Mouse (Mus musculus) splenic B cell, adult 2 months (primary cell): ENCODE data around the gene Ate1.
A peak's percentile ranks its signal among the peaks of the same experiment; 100 is the strongest.
"Not testable (repeated sequence)": the region's sequence is repeated elsewhere in the genome, so short reads cannot be mapped to it uniquely, and the experiment has no call there.

ENCODE experiments used
- DNase-seq: peaks from one replicate; pipeline ENCODE4 v3.0.0-alpha.2; 2011; ENCODE audit warnings: low read depth, low spot score
- H3K27me3 ChIP-seq: 2 replicates; pipeline ENCODE4 v1.6.1; 2012; ENCODE audit warnings: mild to moderate bottlenecking, low read length, moderate library complexity, mixed read lengths; ENCODE audit not compliant: control insufficient read depth, poor library complexity, insufficient read depth, severe bottlenecking
- H3K36me3 ChIP-seq: 2 replicates; pipeline ENCODE4 v1.6.1; 2012; ENCODE audit warnings: mild to moderate bottlenecking, low read length, moderate library complexity, mixed read lengths; ENCODE audit not compliant: control insufficient read depth, poor library complexity, insufficient read depth, severe bottlenecking

The Ate1 gene

DNA sequence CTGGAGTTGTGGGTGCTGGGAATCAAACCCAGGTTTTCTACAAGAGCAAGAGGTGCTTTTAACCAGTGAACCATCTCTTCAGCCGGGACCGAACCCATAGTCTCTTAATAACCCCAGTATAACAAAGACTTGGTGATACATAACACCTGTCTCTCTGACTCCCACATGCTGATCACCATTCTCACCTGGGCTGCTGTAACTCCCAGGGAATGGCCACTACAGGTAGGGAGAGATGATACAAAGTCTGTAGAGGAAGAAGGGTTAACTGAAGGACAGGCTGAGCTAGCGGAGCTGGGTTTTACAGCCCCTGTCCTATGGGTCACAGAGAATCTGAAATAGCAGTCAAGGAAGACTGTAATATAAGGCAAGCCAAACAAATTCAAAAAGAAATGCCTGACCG is 23.0 kb upstream of the Ate1 start:
- Histone ChIP-seq H3K36me3 (peaks cover 14% of the 10 kb centered on the region), H3K27me3 (no peaks in the 10 kb centered on the region)
- DNase-seq = no peak

DNA sequence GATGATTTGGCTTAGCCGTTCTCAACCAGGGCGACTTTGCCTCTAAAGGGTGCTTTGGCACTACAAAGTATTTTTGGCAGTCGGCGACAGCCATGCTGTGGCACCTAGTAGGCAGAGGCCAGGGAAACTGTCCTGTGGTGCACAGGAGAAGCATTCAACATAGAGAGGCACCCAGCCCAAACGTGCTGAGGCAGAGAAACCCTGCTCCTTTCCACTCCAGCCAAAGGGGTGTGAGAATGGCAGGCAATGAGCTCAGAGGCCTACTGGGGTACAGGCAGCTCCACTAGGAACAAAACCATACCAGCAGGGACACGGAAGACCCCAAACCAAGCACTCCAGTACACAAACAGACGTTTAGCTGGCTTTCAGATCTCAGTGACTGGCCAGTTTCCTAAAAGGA is 20.0 kb upstream of the Ate1 start:
- no peak for DNase-seq
- no peaks in the 10 kb centered on the region for H3K27me3 ChIP-seq

GRCm38 (mm10) chr7:130537068-130537467 is 16.9 kb upstream of the Ate1 start:
- DNase-seq = no peak
- Histone ChIP-seq H3K27me3 (no peaks in the 10 kb centered on the region), H3K36me3 (peaks cover 22% of the 10 kb centered on the region)

More for the DNA sequence above, 20.0 kb upstream of the Ate1 start:
- H3K36me3 ChIP-seq = peaks cover 21% of the 10 kb centered on the region

- Histone ChIP-seq H3K36me3 (peaks cover 22% of the 10 kb centered on the region), H3K27me3 (no peaks in the 10 kb centered on the region)
- DNase-seq = no peak
These were observed 15.0 kb upstream of the Ate1 start for GRCm38 (mm10) chr7:130535174-130535573.

DNA sequence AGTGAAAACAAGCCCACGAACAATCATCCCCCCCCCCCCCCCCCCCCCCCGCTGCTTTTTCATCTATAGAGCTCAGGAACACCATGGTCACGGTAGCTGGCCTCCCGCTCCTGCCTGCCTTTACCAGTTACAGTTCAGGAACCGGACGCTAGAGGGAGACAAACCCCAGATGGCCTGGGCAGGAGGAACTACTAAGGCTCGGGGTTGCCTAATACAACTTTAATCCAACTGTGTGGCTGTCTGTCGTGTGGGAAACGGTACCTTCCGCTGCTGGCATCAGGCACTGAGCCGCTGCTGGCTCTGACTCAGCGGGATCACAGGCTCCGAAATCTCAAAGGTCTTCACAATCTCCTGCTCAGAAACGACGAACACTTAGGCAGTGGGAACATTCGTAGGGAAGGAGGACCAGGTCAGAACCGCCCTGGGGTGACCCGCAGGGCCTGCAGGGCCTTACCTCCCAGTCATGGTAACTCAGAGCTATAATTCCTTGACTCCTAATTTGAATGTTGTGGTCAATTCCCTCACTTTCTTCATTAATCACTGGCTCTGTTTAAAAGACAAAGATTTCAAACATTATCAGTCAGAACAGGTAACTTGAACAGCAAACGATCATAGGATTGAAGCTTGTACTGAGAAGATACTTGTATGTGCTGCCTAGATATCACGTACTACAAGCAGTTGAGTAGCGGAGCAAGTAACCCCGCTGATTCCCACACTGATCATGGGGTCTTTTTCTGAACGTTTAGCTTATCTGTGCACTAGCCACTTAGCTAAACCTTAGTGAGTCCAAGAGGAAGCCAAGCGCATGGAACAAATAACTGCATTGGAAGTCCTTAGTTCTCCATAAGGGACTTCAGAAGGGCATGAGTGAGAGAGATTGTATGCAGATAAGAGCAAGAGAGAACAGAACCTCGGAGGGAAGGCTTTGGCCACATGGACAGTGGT is 13.4 kb upstream of the Ate1 start:
- Histone ChIP-seq H3K27me3 (no peaks in the 10 kb centered on the region), H3K36me3 (peaks cover 16% of the 10 kb centered on the region)
- peak; percentile 92 for DNase-seq

DNA sequence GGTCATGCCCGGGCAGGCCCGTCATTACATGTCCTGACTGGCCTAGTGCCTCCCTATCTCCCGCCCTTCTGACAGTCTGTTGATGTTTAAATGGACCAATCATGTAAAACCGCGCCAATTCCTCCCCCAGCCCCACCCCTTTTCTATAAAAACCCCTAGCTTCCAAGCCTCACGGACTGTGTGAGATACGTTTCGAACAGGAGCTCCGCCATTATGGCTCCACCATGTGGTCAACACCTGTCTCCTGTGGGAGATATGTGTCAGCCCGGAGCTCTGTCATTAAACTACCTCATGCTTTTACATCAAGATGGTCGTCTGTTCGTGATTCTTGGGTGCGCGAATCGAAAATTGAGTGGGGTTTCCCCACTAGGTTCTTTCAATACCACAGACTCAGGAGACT is 11.0 kb upstream of the Ate1 start:
- DNase-seq, H3K36me3 ChIP-seq, H3K27me3 ChIP-seq: not testable (repeated sequence)

DNA sequence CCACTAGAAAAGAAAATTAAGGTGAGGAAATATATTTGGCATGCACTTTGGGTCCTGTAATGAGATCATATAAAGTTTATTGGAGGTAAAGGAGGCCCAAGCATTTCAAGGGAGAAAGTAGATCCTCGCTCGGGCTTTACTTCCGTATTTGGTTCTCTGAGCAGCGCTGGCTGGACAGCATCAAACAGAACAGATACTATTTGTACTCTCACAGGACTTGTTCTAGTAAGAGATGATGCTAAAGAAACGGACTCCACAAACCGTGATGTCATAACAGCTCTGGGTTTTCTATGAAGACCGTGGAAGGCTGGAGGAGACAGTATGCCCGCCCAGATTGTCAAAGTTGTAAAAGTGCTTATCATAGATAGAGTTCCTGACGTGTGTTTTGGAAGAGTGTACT is 7.1 kb upstream of the Ate1 start:
- H3K36me3 ChIP-seq = peaks cover 4% of the 10 kb centered on the region; the same call in 1 of the 2 replicates
- H3K27me3 ChIP-seq = no peaks in the 10 kb centered on the region
- no peak for DNase-seq

- DNase-seq = no peak
- Histone ChIP-seq H3K27me3 (no peaks in the 10 kb centered on the region), H3K36me3 (no peaks in the 10 kb centered on the region)
These were observed 3.3 kb upstream of the Ate1 start for GRCm38 (mm10) chr7:130523451-130523850.

DNA sequence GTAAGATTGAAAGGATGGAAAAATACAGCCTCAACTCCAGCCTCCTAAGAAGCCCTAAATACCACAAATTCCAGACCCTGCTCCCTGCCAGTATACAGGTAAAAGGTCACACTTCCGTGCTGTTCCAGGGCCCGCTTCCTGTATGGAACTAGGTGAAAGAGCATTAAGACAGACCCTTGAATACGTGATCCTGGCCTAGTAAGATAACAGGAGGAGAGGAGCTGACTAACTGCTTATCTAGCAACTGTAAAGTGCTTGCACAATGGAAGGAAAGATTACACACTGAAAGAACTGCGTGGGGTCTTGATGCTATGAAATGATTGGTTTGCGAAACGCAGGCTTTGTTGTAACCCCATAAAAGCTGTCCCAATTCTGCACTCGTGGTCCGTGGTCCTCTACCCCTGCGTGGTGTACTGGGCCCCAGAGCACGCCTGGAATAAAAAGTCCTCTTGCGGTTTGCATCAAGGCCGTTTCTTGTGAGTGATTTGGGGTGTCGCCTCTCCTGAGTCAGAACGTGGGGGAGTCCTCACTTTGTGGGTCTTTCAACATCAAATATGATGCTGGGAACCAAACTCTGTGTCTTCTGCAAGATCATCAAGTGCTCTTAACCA is 748 bp upstream of the Ate1 start:
- H3K27me3 ChIP-seq = no peaks in the 10 kb centered on the region
- no peak for DNase-seq

DNA sequence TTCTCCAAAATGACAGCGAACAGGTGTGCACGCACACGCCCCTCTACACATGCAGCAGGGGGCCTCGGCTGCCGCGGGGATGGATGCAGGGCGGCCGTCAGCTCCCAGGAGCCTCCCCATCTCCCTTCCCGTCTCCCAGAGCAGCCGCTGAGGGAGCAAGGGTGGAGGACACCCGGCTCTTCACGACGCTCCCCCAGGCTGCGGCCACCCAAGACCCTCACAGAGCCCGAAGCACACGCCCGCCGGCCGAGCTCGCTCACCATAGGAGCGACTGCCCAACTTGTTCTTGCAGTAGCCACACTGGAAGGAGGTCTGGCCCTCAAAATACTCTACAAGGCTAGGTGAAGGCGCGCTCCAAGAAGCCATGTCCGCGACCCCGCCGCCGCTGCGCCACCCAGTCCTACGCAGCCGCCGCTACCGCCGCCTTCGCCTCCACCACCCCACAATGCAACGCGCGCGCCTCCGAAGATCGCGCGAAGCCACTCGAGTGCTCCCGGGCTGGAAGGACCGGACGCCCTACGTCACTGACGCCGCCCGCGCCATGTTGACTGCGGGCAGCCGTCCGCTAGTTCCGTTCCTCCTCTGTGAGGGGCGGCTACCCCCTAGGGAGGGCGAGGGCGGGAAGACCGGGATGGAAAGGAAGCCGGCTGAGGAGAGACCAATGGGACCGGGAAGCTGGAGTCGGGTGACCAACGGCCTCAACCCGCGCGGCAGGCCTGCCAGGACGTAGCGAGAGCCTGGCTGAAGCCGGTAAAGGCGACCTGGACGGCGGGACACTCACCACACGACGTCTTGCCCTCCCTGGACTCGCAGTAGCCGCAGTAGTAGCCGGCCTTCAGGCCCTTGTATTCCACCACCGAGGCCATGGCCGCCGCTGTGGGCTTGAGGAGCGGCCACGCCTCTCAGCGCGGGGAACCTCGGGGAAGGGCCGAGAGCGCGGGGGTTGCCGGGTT is 797 bp downstream of the Ate1 start:
- H3K27me3 ChIP-seq = no peaks in the 10 kb centered on the region
- peak; percentile 96 for DNase-seq
- no peaks in the 10 kb centered on the region for H3K36me3 ChIP-seq

More for the DNA sequence above, 748 bp upstream of the Ate1 start:
- no peaks in the 10 kb centered on the region for H3K36me3 ChIP-seq

DNA sequence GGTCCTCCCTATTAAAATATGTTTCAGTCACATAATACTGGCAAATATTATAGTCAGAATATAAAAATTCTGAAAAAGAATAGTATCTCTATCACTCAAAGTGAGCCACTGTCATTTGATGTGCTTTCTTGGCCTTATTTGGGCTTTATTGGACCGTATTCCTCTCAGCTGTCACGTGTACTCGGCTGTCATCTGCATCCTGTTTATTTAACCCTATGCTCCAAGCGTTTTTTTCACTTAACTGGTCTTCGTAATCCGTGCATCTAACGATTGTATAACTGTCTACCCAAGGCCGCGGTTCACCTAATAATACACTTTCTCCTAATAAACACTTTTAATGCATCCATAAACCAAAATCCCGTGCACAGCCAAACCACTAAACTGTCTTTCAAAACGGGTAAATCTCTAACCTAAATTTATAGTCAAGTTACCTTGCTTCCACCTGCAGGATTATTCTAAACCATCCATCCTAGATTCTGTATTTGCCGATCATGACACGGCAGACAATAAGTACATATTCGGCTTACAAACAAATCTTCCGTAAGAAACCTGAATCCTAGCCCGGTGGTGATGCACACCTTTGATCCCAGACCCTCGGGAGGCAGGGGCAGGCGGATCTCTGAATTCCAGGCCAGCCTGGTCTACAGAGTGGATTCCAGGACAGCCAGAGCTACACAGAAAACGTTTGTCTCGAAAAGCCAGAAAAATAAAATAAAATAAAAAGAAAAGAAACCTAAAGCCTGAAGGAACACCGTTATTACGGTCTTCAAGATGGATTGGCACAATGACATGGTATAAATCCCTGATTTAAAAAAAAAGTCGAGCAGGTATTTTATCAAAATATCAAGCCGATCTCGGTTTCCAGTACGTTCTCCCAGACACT is 1.7 kb downstream of the Ate1 start:
- H3K27me3 ChIP-seq = no peaks in the 10 kb centered on the region
- H3K36me3 ChIP-seq = peaks cover 4% of the 10 kb centered on the region; the same call in 1 of the 2 replicates
- peak; percentile 17 for DNase-seq

DNA sequence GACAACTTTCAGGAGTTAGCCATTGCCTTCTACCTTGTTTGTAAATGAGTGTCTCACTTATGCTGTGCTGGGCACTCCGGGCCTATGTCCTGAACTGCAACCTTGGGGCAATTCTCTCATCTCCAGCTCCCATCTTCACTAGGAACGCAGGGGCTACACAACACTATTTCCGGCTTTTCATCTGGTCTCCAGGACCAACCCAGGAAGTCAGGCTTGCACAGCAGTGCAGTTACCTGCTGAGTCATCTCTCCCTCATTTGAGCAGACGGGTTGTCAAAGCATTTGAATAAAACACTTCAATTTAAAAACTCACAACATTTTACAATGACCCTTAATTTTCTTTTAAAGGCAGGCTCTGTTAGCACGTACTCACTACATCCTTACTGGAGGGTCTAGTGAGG is 9.9 kb downstream of the Ate1 start:
- Histone ChIP-seq H3K27me3 (no peaks in the 10 kb centered on the region), H3K36me3 (peaks cover 12% of the 10 kb centered on the region; the same call in 1 of the 2 replicates)
- no peak for DNase-seq

DNA sequence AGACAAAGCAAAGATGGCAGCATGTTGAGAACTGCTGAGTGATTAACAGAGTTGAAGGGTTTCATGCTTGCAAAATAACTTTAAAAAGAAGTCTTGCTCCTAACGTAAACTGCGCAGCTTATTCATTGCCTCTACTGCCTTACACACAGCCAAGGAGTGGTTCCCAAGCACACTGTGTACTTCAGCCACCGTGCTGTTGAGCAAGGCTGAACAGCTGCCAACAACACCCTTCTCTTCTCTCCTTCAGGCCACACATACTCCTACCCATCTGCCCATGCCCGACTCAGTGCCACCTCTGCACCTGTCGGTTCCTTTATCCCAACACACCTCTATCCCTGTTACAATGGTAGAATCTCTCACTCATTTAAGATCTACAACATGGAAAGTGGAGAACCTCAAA is 17.2 kb downstream of the Ate1 start:
- Histone ChIP-seq H3K36me3 (peaks cover 14% of the 10 kb centered on the region), H3K27me3 (no peaks in the 10 kb centered on the region)
- DNase-seq = no peak

GRCm38 (mm10) chr7:130501499-130501898 is 18.7 kb downstream of the Ate1 start:
- H3K27me3 ChIP-seq = no peaks in the 10 kb centered on the region

More at GRCm38 (mm10) chr7:130501499-130501898, 18.7 kb downstream of the Ate1 start:
- DNase-seq = no peak
- H3K36me3 ChIP-seq = peaks cover 9% of the 10 kb centered on the region
